Mouse (Mus musculus) hindbrain, embryonic 12.5 days (tissue): ENCODE data around the gene Rab40c. TPM values are rescaled to one million over a fixed set of nuclear protein-coding genes. Genes with fewer than 3 reads are reported as not detected.

ENCODE experiments used
- ATAC-seq: fragments of 200-750 bp; cut with Nextera tagmentation; 2 replicates; pipeline ENCODE4 v1.8.0; 2017; ENCODE audit warnings: moderate TSS enrichment; ENCODE audit not compliant: low FRiP score
- H3K27ac ChIP-seq: fragments of 300-500 bp; sonication (generic); 2 replicates; pipeline ENCODE4 v1.5.1; 2016; ENCODE audit warnings: mild to moderate bottlenecking
- H3K27me3 ChIP-seq: fragments of 300-500 bp; sonication (generic); 2 replicates; pipeline ENCODE4 v1.6.1; 2016; ENCODE audit warnings: mild to moderate bottlenecking
- H3K36me3 ChIP-seq: fragments of 300-500 bp; sonication (generic); 2 replicates; pipeline ENCODE4 v1.6.1; 2016; ENCODE audit warnings: mild to moderate bottlenecking
- H3K4me1 ChIP-seq: fragments of 300-500 bp; sonication (generic); 2 replicates; pipeline ENCODE4 v1.6.1; 2016
- H3K4me2 ChIP-seq: fragments of 300-500 bp; sonication (generic); replicated peaks from 2 replicates; pipeline ENCODE4 v1.6.1; 2016; ENCODE audit warnings: mild to moderate bottlenecking
- H3K4me3 ChIP-seq: fragments of 300-500 bp; sonication (generic); 2 replicates; pipeline ENCODE4 v1.5.1; 2016; ENCODE audit warnings: mild to moderate bottlenecking
- H3K9ac ChIP-seq: fragments of 300-500 bp; sonication (generic); 2 replicates; pipeline ENCODE4 v1.6.1; 2016; ENCODE audit warnings: mild to moderate bottlenecking, moderate library complexity
- H3K9me3 ChIP-seq: fragments of 300-500 bp; sonication (generic); replicated peaks from 2 replicates; pipeline ENCODE4 v1.6.1; 2016; ENCODE audit warnings: mild to moderate bottlenecking
- WGBS: fragments of 180-500 bp; shearing (Covaris S2); methylation state at CpG from one replicate; pipeline ENCODE4 v1.1.7; 2016; 5-methylcytosine and 5-hydroxymethylcytosine counted together
- polyA plus RNA-seq: library from polyadenylated mRNA; unstranded; fragments of >200 nt; fragmentation: Nextera tagmentation; extraction: Ambion mirVana; gene quantifications from 2 replicates; pipeline ENCODE4 v1.2.1, GENCODE M21; 2016

Rab40c gene
- polyA plus RNA-seq, 1 experiment from 2014 or later = 43.6 TPM

DNA sequence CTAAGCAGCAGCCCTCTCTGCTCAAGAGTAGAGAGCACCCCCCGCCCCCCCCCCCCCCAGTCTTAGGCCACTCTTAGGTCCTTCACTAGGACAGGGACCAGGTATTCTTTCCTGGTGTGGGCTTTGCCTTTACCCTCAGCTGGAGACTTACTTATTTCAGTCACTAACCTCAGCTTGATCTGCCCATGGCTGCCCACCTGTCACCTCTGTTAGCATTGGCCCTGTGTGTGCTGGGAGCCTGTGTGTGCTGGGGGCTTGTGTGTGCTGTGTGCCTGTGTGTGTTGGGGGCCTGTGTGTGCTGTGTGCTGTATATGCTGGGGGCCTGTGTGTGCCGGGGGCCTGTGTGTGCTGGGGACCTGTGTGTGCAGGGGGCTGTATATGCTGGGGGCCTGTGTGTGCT, 35.1 kb upstream of the Rab40c start:
- no peaks in the 10 kb centered on the region for H3K9me3 ChIP-seq
- H3K36me3 ChIP-seq = peaks cover 19% of the 10 kb centered on the region
- H3K27ac ChIP-seq = no peak overlapping the region
- H3K9ac ChIP-seq = no peak overlapping the region
- no peak for ATAC-seq
- whole genome bisulfite sequencing = 75% methylated on average over 1 of the region's 2 CpGs
- peaks cover 43% of the 10 kb centered on the region for H3K27me3 ChIP-seq
- no peak overlapping the region for H3K4me3 ChIP-seq
- no peak overlapping the region for H3K4me2 ChIP-seq
- peaks cover 16% of the 10 kb centered on the region for H3K4me1 ChIP-seq

DNA sequence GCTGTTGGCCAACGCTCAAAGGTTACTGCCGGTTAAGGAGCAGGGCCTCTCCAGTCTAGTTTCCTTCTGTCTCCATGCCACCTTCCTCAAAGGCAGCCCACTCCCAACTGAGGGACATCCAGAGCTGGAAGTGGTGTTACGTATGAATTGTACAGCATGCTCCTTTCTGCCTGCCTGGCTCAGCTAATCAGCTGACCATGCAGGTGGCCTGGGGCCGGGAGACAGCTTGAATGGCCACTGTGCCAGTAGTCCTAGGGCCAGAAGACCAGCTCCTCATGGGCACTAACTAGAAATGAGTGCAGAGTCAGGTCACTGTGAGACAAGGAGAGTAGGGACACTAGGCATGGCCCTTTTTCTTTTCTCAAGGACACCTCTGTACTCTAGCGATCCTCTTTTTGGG, 33.6 kb upstream of the Rab40c start:
- 88% methylated on average over 5 of the region's 5 CpGs for WGBS
- Histone ChIP-seq H3K4me2 (no peak overlapping the region), H3K9me3 (no peaks in the 10 kb centered on the region), H3K36me3 (peaks cover 5% of the 10 kb centered on the region; the same call in 1 of the 2 replicates), H3K27me3 (peaks cover 48% of the 10 kb centered on the region), H3K4me1 (peaks cover 16% of the 10 kb centered on the region), H3K9ac (no peak overlapping the region), H3K4me3 (no peak overlapping the region), H3K27ac (no peak overlapping the region)
- no peak for ATAC-seq

DNA sequence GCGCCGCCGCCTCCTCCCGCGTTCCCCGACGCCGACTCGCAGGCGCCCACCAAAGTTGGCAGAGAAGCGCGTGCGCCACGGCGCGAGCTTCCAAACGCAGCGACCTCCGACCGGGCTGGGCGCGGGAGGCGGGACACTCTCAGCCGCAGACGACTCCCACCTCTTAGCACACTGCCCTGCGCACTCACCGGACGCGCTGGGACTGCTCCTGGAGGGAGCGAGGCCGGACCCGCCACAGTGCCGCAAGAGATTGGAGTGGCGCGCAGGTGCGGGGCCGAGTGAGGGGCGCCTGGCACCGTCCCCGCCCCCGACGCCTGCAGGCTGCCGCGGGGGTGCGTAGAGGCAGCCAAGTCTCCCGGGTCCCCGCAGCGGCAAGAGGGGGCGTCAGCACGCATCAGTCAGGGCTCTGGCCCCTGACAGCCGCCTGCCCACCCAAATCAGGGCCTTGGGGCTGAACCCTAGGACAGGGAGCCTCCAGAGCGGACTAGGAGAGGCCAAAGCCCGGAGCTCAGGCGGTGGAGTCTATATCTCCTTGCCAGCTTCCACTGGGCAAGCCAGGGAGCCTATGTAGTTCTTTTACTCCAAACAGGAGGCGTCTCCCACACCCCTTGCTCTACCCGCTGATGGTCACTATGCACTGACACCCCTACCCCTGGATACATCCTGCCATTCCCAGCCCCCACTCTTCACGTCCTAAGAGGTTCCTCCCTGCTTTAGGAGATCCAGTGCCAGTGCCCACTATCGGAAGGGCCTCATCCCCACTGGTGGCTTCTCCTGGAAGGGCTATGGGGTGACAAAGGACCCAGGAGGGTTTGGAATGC, 32.5 kb upstream of the Rab40c start, which contains the start of gene A930017K11Rik:
TSS of gene A930017K11Rik (minus strand) at position 763 of the 821 bp plus-strand sequence.
- H3K4me3 ChIP-seq = peak within 1 kb of the TSS; percentile 36
- H3K4me1 ChIP-seq = peaks cover 16% of the 10 kb centered on the region
- peak within 1 kb of the TSS; percentile 57 for H3K4me2 ChIP-seq
- 1% methylated on average over 58 of the region's 58 CpGs for WGBS
- H3K36me3 ChIP-seq = no peaks in the 10 kb centered on the region
- no peak for ATAC-seq
- peaks cover 49% of the 10 kb centered on the region for H3K27me3 ChIP-seq
- no peaks in the 10 kb centered on the region for H3K9me3 ChIP-seq
- H3K27ac ChIP-seq = no peak within 1 kb of the TSS
- H3K9ac ChIP-seq = peak within 1 kb of the TSS; percentile 38; the same call in 1 of the 2 replicates

DNA sequence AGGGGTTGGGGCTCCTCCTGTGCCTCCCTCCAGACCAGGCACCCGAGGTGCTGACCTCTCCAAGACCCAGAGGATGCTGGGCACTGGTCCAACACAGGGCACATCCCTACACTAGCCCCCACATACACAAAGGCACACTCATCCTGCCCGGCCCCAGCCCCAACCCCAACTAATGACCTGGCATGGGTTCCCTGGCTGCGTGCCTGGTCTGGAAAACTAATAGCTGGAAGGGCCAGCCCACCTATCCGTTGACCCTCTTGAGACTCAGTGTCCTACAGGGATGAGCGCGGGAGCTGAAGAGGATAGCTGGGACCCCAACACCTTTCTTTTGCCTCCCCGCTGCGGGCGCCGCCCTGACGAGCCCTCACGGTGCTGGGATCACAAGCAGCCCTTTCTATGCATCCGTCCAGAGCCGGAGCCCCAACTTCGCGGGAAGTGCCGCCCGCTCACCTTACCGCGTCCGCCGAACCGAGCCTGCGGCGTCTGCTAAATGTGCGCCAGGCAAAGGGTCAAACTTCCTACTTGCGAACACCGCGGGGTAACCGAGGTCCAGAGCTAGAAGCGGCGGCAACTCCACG, 31.8 kb upstream of the Rab40c start:
- H3K27ac ChIP-seq = no peak overlapping the region
- ATAC-seq = no peak
- peak overlapping the region; percentile 36 for H3K4me3 ChIP-seq
- peaks cover 49% of the 10 kb centered on the region for H3K27me3 ChIP-seq
- under 1% methylated on average over 33 of the region's 33 CpGs for WGBS
- H3K9ac ChIP-seq = peak overlapping the region; percentile 38; the same call in 1 of the 2 replicates
- peaks cover 16% of the 10 kb centered on the region for H3K4me1 ChIP-seq
- no peaks in the 10 kb centered on the region for H3K9me3 ChIP-seq
- H3K4me2 ChIP-seq = peak overlapping the region; percentile 57
- no peaks in the 10 kb centered on the region for H3K36me3 ChIP-seq

DNA sequence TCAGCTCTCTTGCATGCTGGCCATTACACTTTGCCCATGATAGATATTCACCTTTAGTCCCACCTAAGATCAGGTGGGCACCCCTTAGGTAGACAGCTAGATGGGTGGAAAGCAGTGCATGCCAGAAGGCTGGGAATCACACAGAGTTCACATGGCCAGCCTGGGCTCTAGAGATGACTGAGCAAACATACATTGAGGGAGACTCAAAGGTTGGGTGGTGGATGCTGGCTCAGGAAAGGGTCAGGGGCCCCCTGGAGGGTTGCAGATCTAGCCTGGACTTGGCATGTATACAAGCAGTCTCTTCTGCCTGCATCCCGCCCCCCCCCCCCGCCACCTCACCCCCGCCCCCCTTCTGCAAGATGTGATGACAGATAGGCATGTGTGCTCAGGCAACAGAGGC, 31.2 kb upstream of the Rab40c start:
- H3K4me2 ChIP-seq = no peak overlapping the region
- H3K27ac ChIP-seq = no peak overlapping the region
- peaks cover 49% of the 10 kb centered on the region for H3K27me3 ChIP-seq
- no peak overlapping the region for H3K4me3 ChIP-seq
- H3K9me3 ChIP-seq = no peaks in the 10 kb centered on the region
- no peaks in the 10 kb centered on the region for H3K36me3 ChIP-seq
- no CpG with 5 or more reads among the region's 3 CpGs for whole genome bisulfite sequencing
- no peak overlapping the region for H3K9ac ChIP-seq
- H3K4me1 ChIP-seq = peaks cover 12% of the 10 kb centered on the region
- no peak for ATAC-seq

DNA sequence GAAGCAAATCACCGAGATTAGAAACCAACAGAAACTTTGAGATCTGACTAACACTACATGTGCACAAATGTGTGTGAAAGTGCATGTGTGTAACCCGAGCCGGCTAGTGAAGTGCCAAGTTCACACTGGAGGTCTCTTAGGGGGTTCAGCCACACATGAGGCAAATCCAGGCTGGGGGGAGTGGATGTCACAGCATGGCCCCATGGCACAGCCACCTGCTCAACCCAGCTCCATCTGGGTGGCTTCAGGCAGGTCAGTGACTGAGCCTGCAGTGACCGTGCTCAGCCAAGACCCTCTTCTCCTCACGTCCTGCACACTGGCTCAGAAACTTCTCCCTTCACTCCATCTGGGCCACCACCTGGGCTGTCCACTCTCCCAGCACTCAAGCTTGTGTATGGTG, 30.5 kb upstream of the Rab40c start:
- no peaks in the 10 kb centered on the region for H3K9me3 ChIP-seq
- no peak for ATAC-seq
- no peak overlapping the region for H3K27ac ChIP-seq
- H3K4me2 ChIP-seq = no peak overlapping the region
- H3K9ac ChIP-seq = no peak overlapping the region
- no peaks in the 10 kb centered on the region for H3K36me3 ChIP-seq
- peaks cover 49% of the 10 kb centered on the region for H3K27me3 ChIP-seq
- WGBS = 73% methylated on average over 5 of the region's 5 CpGs
- H3K4me1 ChIP-seq = peaks cover 12% of the 10 kb centered on the region
- no peak overlapping the region for H3K4me3 ChIP-seq

DNA sequence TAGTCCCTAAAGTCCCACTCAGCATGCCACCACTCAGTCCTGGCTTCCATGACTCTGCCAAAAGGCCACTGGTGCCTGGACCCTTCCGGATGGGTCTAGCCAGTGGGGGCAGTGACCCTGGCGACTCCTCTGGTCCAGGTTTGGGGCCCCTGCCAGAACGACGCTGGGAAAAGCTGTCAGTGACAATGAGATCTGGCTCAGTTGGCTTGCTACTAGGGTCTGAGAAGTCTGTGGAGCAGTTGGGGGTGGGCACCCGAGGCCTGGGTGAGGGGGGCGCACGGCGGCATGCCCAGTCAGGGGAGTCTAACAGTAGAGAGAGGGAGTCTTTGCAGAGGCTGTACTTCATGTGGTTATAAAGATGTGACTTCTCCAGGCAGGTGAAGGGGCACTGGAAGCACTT, 28.5 kb upstream of the Rab40c start:
- Histone ChIP-seq H3K4me1 (peaks cover 12% of the 10 kb centered on the region), H3K4me3 (no peak overlapping the region), H3K27ac (no peak overlapping the region), H3K27me3 (peaks cover 39% of the 10 kb centered on the region), H3K9me3 (no peaks in the 10 kb centered on the region), H3K4me2 (no peak overlapping the region), H3K9ac (no peak overlapping the region), H3K36me3 (no peaks in the 10 kb centered on the region)
- 77% methylated on average over 8 of the region's 8 CpGs for WGBS
- ATAC-seq = no peak

DNA sequence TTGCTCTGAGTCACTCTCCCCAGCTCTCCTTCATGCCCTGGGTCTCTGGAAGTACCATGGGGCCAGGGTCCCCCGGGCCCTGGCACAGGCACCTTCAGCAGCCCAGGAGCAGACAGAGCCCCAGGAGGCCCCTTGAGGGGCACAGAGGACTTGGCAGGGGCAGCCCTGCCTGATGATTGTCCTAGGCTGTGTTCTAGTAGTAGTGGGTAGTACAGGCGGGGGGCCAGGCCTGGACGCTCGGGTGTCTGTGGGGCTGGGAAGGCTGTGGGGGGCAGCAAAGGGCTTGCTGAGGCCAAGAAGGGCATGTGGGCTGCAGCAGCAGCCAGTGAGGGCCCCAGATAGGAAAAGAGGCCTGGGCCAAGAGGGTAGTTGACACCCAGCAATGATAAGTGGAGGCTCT, 28.0 kb upstream of the Rab40c start:
- peaks cover 12% of the 10 kb centered on the region for H3K4me1 ChIP-seq
- WGBS = 72% methylated on average over 4 of the region's 4 CpGs
- H3K4me3 ChIP-seq = no peak overlapping the region
- no peak for ATAC-seq
- H3K36me3 ChIP-seq = no peaks in the 10 kb centered on the region
- H3K9ac ChIP-seq = no peak overlapping the region
- peaks cover 35% of the 10 kb centered on the region for H3K27me3 ChIP-seq
- H3K4me2 ChIP-seq = no peak overlapping the region
- no peaks in the 10 kb centered on the region for H3K9me3 ChIP-seq
- H3K27ac ChIP-seq = no peak overlapping the region

DNA sequence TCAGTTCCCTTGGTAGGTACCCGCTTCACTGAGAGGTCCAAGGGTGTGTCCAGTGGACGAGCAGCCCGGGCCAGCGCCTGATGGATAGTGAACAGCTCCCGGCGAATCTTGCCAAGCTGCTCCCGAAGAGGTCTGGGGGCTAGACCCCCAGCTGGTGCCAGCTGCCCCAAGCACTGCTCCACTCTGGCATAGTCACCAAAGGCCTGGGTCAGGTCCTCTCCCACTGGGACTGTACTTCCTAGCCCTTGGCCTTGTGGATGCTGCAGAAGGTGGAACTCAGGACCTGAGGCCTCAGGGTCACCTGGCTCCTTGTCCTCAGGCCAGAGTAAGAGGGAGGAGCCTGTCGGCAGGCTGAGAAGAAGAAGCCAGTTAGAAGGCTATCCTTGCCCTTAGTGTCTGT, 27.4 kb upstream of the Rab40c start:
- 79% methylated on average over 8 of the region's 8 CpGs for WGBS
- Histone ChIP-seq H3K27me3 (peaks cover 28% of the 10 kb centered on the region), H3K4me2 (no peak overlapping the region), H3K4me3 (no peak overlapping the region), H3K27ac (no peak overlapping the region), H3K9me3 (no peaks in the 10 kb centered on the region), H3K36me3 (no peaks in the 10 kb centered on the region), H3K9ac (no peak overlapping the region), H3K4me1 (peaks cover 8% of the 10 kb centered on the region)
- ATAC-seq = no peak

DNA sequence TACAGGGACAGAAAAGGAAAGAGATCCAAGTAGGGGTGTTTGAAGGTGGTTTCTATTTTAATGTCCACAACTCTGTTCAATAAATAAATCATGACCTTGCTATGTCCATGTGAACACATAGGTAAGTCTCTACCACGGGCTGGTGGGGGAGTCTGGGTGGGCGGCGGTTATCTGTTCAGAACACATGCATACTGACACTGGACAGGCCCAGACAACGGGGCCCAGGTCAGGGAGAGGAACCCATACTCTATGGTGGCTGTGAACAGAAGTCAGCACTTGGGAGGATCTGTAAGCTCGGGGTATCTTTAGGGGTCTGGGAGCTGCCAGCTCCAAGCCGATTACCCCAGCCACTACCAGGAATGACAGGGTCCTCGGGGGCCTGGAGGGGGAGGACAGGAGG, 26.8 kb upstream of the Rab40c start:
- no peaks in the 10 kb centered on the region for H3K9me3 ChIP-seq
- no peak overlapping the region for H3K4me3 ChIP-seq
- WGBS = 78% methylated on average over 7 of the region's 7 CpGs
- H3K4me1 ChIP-seq = peaks cover 3% of the 10 kb centered on the region
- H3K27ac ChIP-seq = no peak overlapping the region
- H3K4me2 ChIP-seq = no peak overlapping the region
- no peak for ATAC-seq
- no peaks in the 10 kb centered on the region for H3K36me3 ChIP-seq
- peaks cover 22% of the 10 kb centered on the region for H3K27me3 ChIP-seq
- H3K9ac ChIP-seq = no peak overlapping the region

DNA sequence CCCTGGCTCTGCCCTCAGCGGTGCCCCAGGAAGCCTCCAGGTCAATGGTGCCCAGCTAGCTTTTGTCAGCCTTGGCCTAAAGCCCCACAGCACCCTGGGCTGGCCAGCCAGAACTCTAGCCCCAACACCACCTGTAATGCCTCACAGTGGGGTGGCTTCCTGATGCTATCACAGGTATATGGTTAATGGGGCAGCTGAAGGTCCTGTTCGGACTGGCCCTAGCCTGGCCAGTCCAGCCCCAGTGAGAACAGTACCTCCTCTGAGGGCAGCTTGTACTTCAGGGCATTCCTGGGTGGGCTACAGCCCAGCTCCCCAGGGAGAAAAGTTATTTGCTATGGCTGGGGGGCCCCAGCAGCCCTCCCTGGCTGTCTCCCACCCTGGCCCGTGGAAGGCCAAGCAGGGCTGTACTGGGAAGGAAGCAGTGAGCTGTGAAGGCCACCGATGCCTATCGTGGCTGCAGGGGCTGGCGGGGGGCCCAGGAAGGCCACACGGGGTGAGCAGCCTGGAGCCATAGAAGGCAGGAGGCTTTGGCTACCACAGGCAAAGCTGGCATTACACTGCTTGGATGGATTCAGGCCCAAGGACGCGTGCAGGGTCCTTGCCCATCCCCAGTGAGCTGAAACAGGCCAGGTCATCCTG, 26.1 kb upstream of the Rab40c start:
- Histone ChIP-seq H3K36me3 (no peaks in the 10 kb centered on the region), H3K9me3 (no peaks in the 10 kb centered on the region), H3K4me3 (no peak overlapping the region), H3K27me3 (peaks cover 15% of the 10 kb centered on the region), H3K27ac (no peak overlapping the region), H3K4me1 (peaks cover 6% of the 10 kb centered on the region), H3K9ac (no peak overlapping the region), H3K4me2 (no peak overlapping the region)
- WGBS = 63% methylated on average over 9 of the region's 9 CpGs
- ATAC-seq = no peak

DNA sequence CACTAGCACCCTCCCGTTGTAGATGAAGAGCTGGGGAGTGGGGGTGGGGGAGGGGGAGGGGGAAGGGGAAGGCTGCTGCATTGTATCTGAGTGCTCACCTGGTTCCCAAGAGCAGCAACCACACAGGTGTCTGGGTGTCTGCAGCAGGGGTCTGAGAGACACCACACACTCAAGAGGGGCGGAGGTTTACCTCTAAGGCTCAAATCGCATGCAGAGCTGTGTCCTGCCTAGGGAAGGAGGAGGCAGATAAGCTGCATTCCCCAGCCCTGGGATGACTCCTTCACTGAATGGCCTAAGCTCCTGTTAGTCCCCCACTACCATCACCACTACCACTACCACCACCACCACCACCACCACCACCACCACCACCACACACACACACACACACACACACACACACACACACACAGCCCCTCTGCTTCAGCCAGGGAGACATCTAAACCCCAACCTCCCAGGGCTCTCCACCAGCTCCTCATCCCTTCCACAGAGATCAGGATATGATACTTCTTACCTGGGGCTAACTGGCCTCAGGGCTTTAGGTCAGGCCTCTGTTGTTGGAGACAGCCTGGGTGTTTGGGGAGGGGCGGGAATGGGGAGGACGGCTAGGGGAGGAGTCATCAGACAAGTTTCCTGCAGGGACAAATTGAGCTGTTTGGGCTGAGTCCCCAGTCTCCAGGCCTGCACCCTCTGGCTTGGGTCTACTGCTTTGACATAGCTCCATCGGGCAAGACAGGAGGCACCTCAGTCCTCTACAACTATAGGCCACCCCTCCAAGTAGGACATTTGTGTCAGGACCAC, 25.0 kb upstream of the Rab40c start, which contains the start of the genes Pigq and Nhlrc4:
TSS of gene Pigq (minus strand) at position 571 of the 798 bp plus-strand sequence.
TSS of gene Nhlrc4 (minus strand) at position 596 of the 798 bp plus-strand sequence.
- Histone ChIP-seq H3K4me3 (no peak within 1 kb of the TSS), H3K9ac (no peak within 1 kb of the TSS)

More for the DNA sequence above, 25.0 kb upstream of the Rab40c start, which contains the start of the genes Pigq and Nhlrc4:
- no peak within 1 kb of the TSS for H3K4me2 ChIP-seq
- no peak within 1 kb of the TSS for H3K27ac ChIP-seq
- no peak for ATAC-seq
- no peaks in the 10 kb centered on the region for H3K36me3 ChIP-seq
- 56% methylated on average over 6 of the region's 6 CpGs for WGBS
- H3K4me1 ChIP-seq = peaks cover 12% of the 10 kb centered on the region
- no peaks in the 10 kb centered on the region for H3K9me3 ChIP-seq
- H3K27me3 ChIP-seq = peaks cover 4% of the 10 kb centered on the region
